ENCODE assay signal across 35 mouse cellular contexts in genomic region chr9:41306229-41306628, GRCm38 (mm10).
"Had no signal": no experiment of that assay in that cellular context is flagged by ENCODE, and none has a peak within 500 bp of the region (broad histone marks: within the 10 kb centered on the region; RNA-seq: fewer than 3 reads in every experiment).

No protein-coding gene starts in this region.

- H3K36me3 ChIP-seq: heart, embryonic 10.5 days; heart, embryonic 12.5 days; heart, embryonic 13.5 days; heart, embryonic 15.5 days; hindbrain, embryonic 10.5 days; hindbrain, embryonic 12.5 days; hindbrain, embryonic 13.5 days; hindbrain, embryonic 15.5 days; intestine, embryonic 15.5 days; kidney, embryonic 15.5 days had no signal

- H3K27me3 ChIP-seq: heart, embryonic 12.5 days; heart, embryonic 13.5 days; heart, embryonic 15.5 days; hindbrain, embryonic 12.5 days; hindbrain, embryonic 13.5 days; hindbrain, embryonic 15.5 days; intestine, embryonic 15.5 days; kidney, embryonic 15.5 days had no signal

- H3K4me3 ChIP-seq: heart, embryonic 10.5 days; heart, embryonic 12.5 days; heart, embryonic 13.5 days; heart, embryonic 15.5 days; hindbrain, embryonic 10.5 days; hindbrain, embryonic 12.5 days; hindbrain, embryonic 13.5 days; hindbrain, embryonic 15.5 days; intestine, embryonic 15.5 days; kidney, embryonic 15.5 days; layer of hippocampus, adult 2 months had no signal

- H3K4me2 ChIP-seq: heart, embryonic 11.5 days; heart, embryonic 12.5 days; heart, embryonic 13.5 days; heart, embryonic 15.5 days; hindbrain, embryonic 12.5 days; hindbrain, embryonic 13.5 days; hindbrain, embryonic 14.5 days; hindbrain, embryonic 15.5 days; intestine, embryonic 15.5 days; kidney, embryonic 15.5 days had no signal

- H3K9ac ChIP-seq: heart, embryonic 12.5 days; heart, embryonic 13.5 days; heart, embryonic 15.5 days; hindbrain, embryonic 12.5 days; hindbrain, embryonic 13.5 days; hindbrain, embryonic 14.5 days; hindbrain, embryonic 15.5 days; intestine, embryonic 15.5 days; kidney, embryonic 15.5 days had no signal

- H3K4me1 ChIP-seq: heart, embryonic 13.5 days; intestine, embryonic 15.5 days had no signal

- ATAC-seq: hindbrain, embryonic 16.5 days; hindbrain, postnatal 0 days; inflammation-experienced regulatory T-cells, adult 6 months; intestine, embryonic 15.5 days; intestine, embryonic 16.5 days; intestine, postnatal 0 days had no signal

- H3K9me3 ChIP-seq: heart, embryonic 10.5 days; heart, embryonic 12.5 days; heart, embryonic 13.5 days; heart, embryonic 15.5 days; hindbrain, embryonic 10.5 days; hindbrain, embryonic 12.5 days; hindbrain, embryonic 13.5 days; hindbrain, embryonic 15.5 days; intestine, embryonic 15.5 days; kidney, embryonic 15.5 days had no signal

- H3K27ac ChIP-seq: heart, embryonic 10.5 days; heart, embryonic 13.5 days; heart, embryonic 15.5 days; hindbrain, embryonic 10.5 days; hindbrain, embryonic 12.5 days; hindbrain, embryonic 13.5 days; hindbrain, embryonic 14.5 days; hindbrain, embryonic 15.5 days; hindbrain, postnatal 0 days; intestine, embryonic 15.5 days; kidney, embryonic 15.5 days; kidney, postnatal 0 days; layer of hippocampus, adult 2 months had no signal

- DNase-seq: heart, postnatal 10 days; heart, postnatal 14 days; heart, postnatal 36 days; heart, postnatal 4 days; kidney, adult 11 months; kidney, adult 18-20 months; kidney, adult 2 months; kidney, adult 8-10 months; kidney, adult 9 months; kidney, postnatal 10 days; kidney, postnatal 14 days; kidney, postnatal 25 days; kidney, postnatal 36 days; kidney, postnatal 4 days; layer of hippocampus, adult 9-11 months; layer of hippocampus, postnatal 36 days had no signal
